Mouse (Mus musculus) right cerebral cortex, postnatal 10 days (tissue): ENCODE results near the gene Otop2.

Experiments used
- DNase-seq, 2 experiments: peaks; one replicate each; pipeline ENCODE4 v3.0.0; 2021; ENCODE audit warnings: low spot score in 2 of 2

Gene Otop2

GRCm38 (mm10) chr11:115345515-115345914 is 38.6 kb downstream of the Otop2 start:
- DNase-seq: no peak

- no peak for DNase-seq
Observed at GRCm38 (mm10) chr11:115348681-115349248, 41.8 kb downstream of the Otop2 start.

GRCm38 (mm10) chr11:115349976-115350375 is 43.0 kb downstream of the Otop2 start:
- no peak for DNase-seq

- DNase-seq: no peak
Observed at GRCm38 (mm10) chr11:115353375-115353774, 46.4 kb downstream of the Otop2 start.

GRCm38 (mm10) chr11:115354183-115354582 is 47.2 kb downstream of the Otop2 start:
- DNase-seq: peak; percentile 77 to 84

GRCm38 (mm10) chr11:115358468-115358867 is 51.5 kb downstream of the Otop2 start:
- DNase-seq: peak; percentile 70 to 81

GRCm38 (mm10) chr11:115359293-115359692 is 52.3 kb downstream of the Otop2 start:
- DNase-seq: no peak

- DNase-seq: no peak
Observed at GRCm38 (mm10) chr11:115359726-115360125, 52.8 kb downstream of the Otop2 start.

GRCm38 (mm10) chr11:115364136-115364535 is 57.2 kb downstream of the Otop2 start:
- no peak for DNase-seq

- no peak for DNase-seq
Observed at GRCm38 (mm10) chr11:115366039-115366705, 59.2 kb downstream of the Otop2 start.

- peak; percentile 83 to 88 for DNase-seq
Observed at GRCm38 (mm10) chr11:115366706-115367394, 59.9 kb downstream of the Otop2 start.

- peak; percentile 88 to 89 for DNase-seq
Observed at GRCm38 (mm10) chr11:115367395-115367944, 60.5 kb downstream of the Otop2 start, which contains the start of gene Hid1. TSS of gene Hid1 (minus strand) at chr11:115367756.

- no peak for DNase-seq
Observed at GRCm38 (mm10) chr11:115370368-115370767, 63.4 kb downstream of the Otop2 start.

GRCm38 (mm10) chr11:115371354-115371753 is 64.4 kb downstream of the Otop2 start:
- no peak for DNase-seq

- no peak for DNase-seq
Observed at GRCm38 (mm10) chr11:115372015-115372414, 65.1 kb downstream of the Otop2 start.

GRCm38 (mm10) chr11:115372737-115373136 is 65.8 kb downstream of the Otop2 start:
- DNase-seq: no peak

GRCm38 (mm10) chr11:115373805-115374694 is 67.1 kb downstream of the Otop2 start:
- peak; percentile 85 for DNase-seq

GRCm38 (mm10) chr11:115374695-115375425 is 67.9 kb downstream of the Otop2 start:
- DNase-seq: peak; percentile 57 to 72

- DNase-seq: no peak
Observed at GRCm38 (mm10) chr11:115376722-115377121, 69.8 kb downstream of the Otop2 start.

GRCm38 (mm10) chr11:115377254-115377653 is 70.3 kb downstream of the Otop2 start:
- no peak for DNase-seq

GRCm38 (mm10) chr11:115377854-115378253 is 70.9 kb downstream of the Otop2 start:
- no peak for DNase-seq
